Mouse (Mus musculus) heart, adult 2 months (tissue): ENCODE data around the gene Slfn14. TPM values are rescaled to one million over a fixed set of nuclear protein-coding genes. Genes with fewer than 3 reads are reported as not detected.
A peak's percentile ranks its signal among the peaks of the same experiment; 100 is the strongest.
"Not testable (repeated sequence)": the region's sequence is repeated elsewhere in the genome, so short reads cannot be mapped to it uniquely, and the experiment has no call there.

Source experiments
- DNase-seq, 2 experiments: peaks; one replicate each; pipeline ENCODE4 v3.0.0; 2021
- H3K27ac ChIP-seq: fragments of 200-600 bp; 2 replicates; pipeline ENCODE4 v1.8.1; 2022
- H3K27me3 ChIP-seq: fragments of 200-500 bp; 2 replicates; pipeline ENCODE4 v1.6.1; 2012; ENCODE audit warnings: mild to moderate bottlenecking, low read length, inconsistent platforms, mixed read lengths; ENCODE audit not compliant: control insufficient read depth, insufficient read depth
- H3K36me3 ChIP-seq: fragments of 200-500 bp; 2 replicates; pipeline ENCODE4 v1.6.1; 2012; ENCODE audit warnings: low read length, inconsistent platforms; ENCODE audit not compliant: control insufficient read depth, insufficient read depth
- H3K4me1 ChIP-seq: fragments of 200-500 bp; 2 replicates; pipeline ENCODE4 v1.6.1; 2011; ENCODE audit warnings: low read length; ENCODE audit not compliant: control insufficient read depth, insufficient read depth
- H3K4me3 ChIP-seq: fragments of 200-600 bp; 2 replicates; pipeline ENCODE4 v1.8.1; 2022
- H3K79me2 ChIP-seq: fragments of 200-500 bp; replicated peaks from 2 replicates; pipeline ENCODE4 v1.6.1; 2012; ENCODE audit warnings: mild to moderate bottlenecking, inconsistent platforms, low read length, moderate library complexity, mixed read lengths; ENCODE audit not compliant: control insufficient read depth, insufficient read depth
- H3K9ac ChIP-seq: fragments of 200-500 bp; 2 replicates; pipeline ENCODE4 v1.6.1; 2012; ENCODE audit warnings: low read depth, mild to moderate bottlenecking, control low read depth, inconsistent platforms, low read length, mixed read lengths
- CTCF ChIP-seq: fragments of 200-600 bp; IDR thresholded peaks from 2 replicates; pipeline ENCODE4 v1.8.1; 2022; ENCODE audit warnings: antibody characterized with exemption, mild to moderate bottlenecking, moderate library complexity
- EP300 ChIP-seq: fragments of 200-500 bp; IDR thresholded peaks from 2 replicates; pipeline ENCODE4 v1.6.1; 2011; ENCODE audit warnings: low read depth, low read length, control low read depth; ENCODE audit not compliant: insufficient read depth
- POLR2A ChIP-seq: fragments of 200-500 bp; IDR thresholded peaks from 2 replicates; pipeline ENCODE4 v1.6.1; 2011; ENCODE audit warnings: mild to moderate bottlenecking, low read depth, low read length, control low read depth; ENCODE audit not compliant: insufficient read depth
- WGBS: fragments of 180-500 bp; shearing (Covaris S2); methylation state at CpG from one replicate; pipeline ENCODE4 v1.1.7; 2018; 5-methylcytosine and 5-hydroxymethylcytosine counted together
- intact Hi-C: fragments of 180-260 bp; cut with DNase I; formaldehyde crosslinking; loops from one replicate; pipeline ENCODE4 v1.15.1; 2025
- long read RNA-seq: library from polyadenylated mRNA; stranded (forward); transcript quantifications from one replicate; pipeline ENCODE4 v2.0.0, GENCODE M21; 2021
- polyA plus RNA-seq: library from polyadenylated mRNA; depleted of rRNA; stranded (reverse); fragments of >200 nt; gene quantifications from 2 replicates; pipeline ENCODE4 v1.2.3, GENCODE M21; 2012; rRNA removed
- total RNA-seq, 2 experiments: library from RNA; stranded (reverse); gene quantifications; 2 replicates each; pipeline ENCODE4 v1.2.3; 2021

Slfn14 gene
- total RNA-seq: under 1 TPM in 1 of 2 experiments, not detected in 1; 0.14 TPM
- polyA plus RNA-seq: not detected in 2 replicates
- long read RNA-seq: 0 reads

GRCm38 (mm10) chr11:83286566-83286965 is at the start of gene Slfn14:
Gene Slfn14, minus strand, starts transcription at chr11:83286726.
- Histone ChIP-seq H3K36me3 (no peaks in the 10 kb centered on the region), H3K9ac (no peak within 1 kb of the TSS), H3K79me2 (no peaks in the 10 kb centered on the region; the same call in 1 of the 2 replicates), H3K4me1 (peaks cover 2% of the 10 kb centered on the region), H3K4me3 (no peak within 1 kb of the TSS), H3K27ac (no peak within 1 kb of the TSS), H3K27me3 (no peaks in the 10 kb centered on the region)
- TF ChIP-seq CTCF (no peak), POLR2A (no peak), EP300 (no peak)
- WGBS: 37% methylated on average over 1 of the region's 1 CpGs
- DNase-seq: no peak
- intact Hi-C loops: no loop called here

GRCm38 (mm10) chr11:83335826-83336225 is 49.3 kb upstream of the Slfn14 start:
- Histone ChIP-seq H3K27ac (no peak overlapping the region), H3K36me3 (peaks cover 2% of the 10 kb centered on the region; the same call in 1 of the 2 replicates), H3K4me3 (no peak overlapping the region), H3K79me2 (no peaks in the 10 kb centered on the region), H3K27me3 (no peaks in the 10 kb centered on the region), H3K9ac (no peak overlapping the region), H3K4me1 (no peaks in the 10 kb centered on the region)
- intact Hi-C loops: no loop called here
- 86% methylated on average over 7 of the region's 7 CpGs for WGBS
- DNase-seq: no peak
- TF ChIP-seq EP300 (no peak), CTCF (no peak), POLR2A (no peak)

GRCm38 (mm10) chr11:83327427-83327826 is 40.9 kb upstream of the Slfn14 start:
- Histone ChIP-seq H3K36me3 (peaks cover 5% of the 10 kb centered on the region), H3K4me1 (no peaks in the 10 kb centered on the region), H3K27ac (no peak overlapping the region), H3K9ac (no peak overlapping the region), H3K4me3 (no peak overlapping the region), H3K27me3 (no peaks in the 10 kb centered on the region), H3K79me2 (no peaks in the 10 kb centered on the region)
- TF ChIP-seq CTCF (peak; percentile 77), EP300 (no peak)
- intact Hi-C loops: loop anchor here (2.0 kb wide), 1 partner anchor 97 kb away; no protein-coding TSS in a partner anchor
- DNase-seq: peak; percentile 29 to 51
- WGBS: 61% methylated on average over 3 of the region's 3 CpGs

- not testable (repeated sequence) for H3K79me2 ChIP-seq, H3K27me3 ChIP-seq, H3K36me3 ChIP-seq, H3K27ac ChIP-seq, H3K4me3 ChIP-seq, H3K9ac ChIP-seq, DNase-seq, H3K4me1 ChIP-seq
- TF ChIP-seq CTCF: peak; percentile 11; the same call in 1 of the 2 replicates
- intact Hi-C loops: loop anchor here (2.0 kb wide), 1 partner anchor 98 kb away; no protein-coding TSS in a partner anchor
- WGBS: 85% methylated on average over 3 of the region's 3 CpGs
These were observed 40.2 kb upstream of the Slfn14 start for GRCm38 (mm10) chr11:83326692-83327091.

GRCm38 (mm10) chr11:83319048-83319447 is 32.5 kb upstream of the Slfn14 start:
- H3K9ac ChIP-seq: no peak overlapping the region
- H3K4me3 ChIP-seq: no peak overlapping the region
- 69% methylated on average over 4 of the region's 4 CpGs for WGBS
- H3K36me3 ChIP-seq: peaks cover 8% of the 10 kb centered on the region
- DNase-seq: no peak
- no peak overlapping the region for H3K27ac ChIP-seq
- H3K27me3 ChIP-seq: no peaks in the 10 kb centered on the region
- TF ChIP-seq CTCF (no peak), POLR2A (no peak), EP300 (no peak)
- H3K79me2 ChIP-seq: peaks cover 2% of the 10 kb centered on the region
- no peaks in the 10 kb centered on the region; the same call in 1 of the 2 replicates for H3K4me1 ChIP-seq
- intact Hi-C loops: no loop called here

GRCm38 (mm10) chr11:83312471-83312870 is 25.9 kb upstream of the Slfn14 start:
- Histone ChIP-seq H3K79me2 (peaks cover 3% of the 10 kb centered on the region), H3K4me1 (no peaks in the 10 kb centered on the region; the same call in 1 of the 2 replicates), H3K27me3 (no peaks in the 10 kb centered on the region), H3K9ac (no peak overlapping the region), H3K4me3 (no peak overlapping the region), H3K36me3 (peaks cover 6% of the 10 kb centered on the region; the same call in 1 of the 2 replicates), H3K27ac (no peak overlapping the region)
- intact Hi-C loops: no loop called here
- 51% methylated on average over 5 of the region's 5 CpGs for WGBS
- TF ChIP-seq CTCF (no peak), POLR2A (no peak), EP300 (no peak)
- no peak for DNase-seq
